Mouse (Mus musculus) brain, embryonic 14.5 days (tissue): Measurements from ENCODE around the gene Tfip11.
"Not testable (repeated sequence)": the region's sequence is repeated elsewhere in the genome, so short reads cannot be mapped to it uniquely, and the experiment has no call there.

ENCODE experiments used
- CTCF ChIP-seq: fragments of 200-500 bp; IDR thresholded peaks from 2 replicates; pipeline ENCODE4 v1.5.1; 2012; ENCODE audit warnings: inconsistent platforms, mild to moderate bottlenecking, moderate library complexity, borderline replicate concordance; ENCODE audit not compliant: insufficient read depth, insufficient read length; ENCODE audit errors: extremely low read depth
- POLR2A ChIP-seq: fragments of 200-500 bp; IDR thresholded peaks from 2 replicates; pipeline ENCODE4 v1.6.1; 2012; ENCODE audit warnings: mild to moderate bottlenecking, inconsistent platforms, borderline replicate concordance; ENCODE audit not compliant: poor library complexity, insufficient read depth, insufficient read length, severe bottlenecking; ENCODE audit errors: extremely low read depth

DNA sequence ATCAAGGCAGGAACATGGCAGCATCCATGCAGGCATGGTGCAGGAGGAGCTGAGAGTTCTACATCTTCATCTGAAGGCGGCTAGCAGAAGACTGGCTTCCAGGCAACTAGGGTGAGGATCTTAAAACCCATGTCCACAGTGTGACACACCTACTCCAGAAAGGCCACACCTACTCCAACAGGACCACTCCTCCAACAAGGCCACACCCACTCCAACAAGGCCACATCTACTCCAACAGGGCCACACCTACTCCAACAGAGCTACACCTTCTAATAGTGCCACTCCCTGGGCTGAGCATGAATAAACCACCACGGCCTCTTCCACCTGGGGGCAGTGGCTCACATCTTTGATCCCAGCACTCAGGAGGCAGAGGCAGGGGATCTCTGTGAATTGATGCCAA is 6.8 kb upstream of the Tfip11 start:
- TF ChIP-seq CTCF, POLR2A: not testable (repeated sequence)
